Mouse (Mus musculus) spleen, postnatal 0 days (tissue): ENCODE measurements around the gene Vsir. TPM values are rescaled to one million over a fixed set of nuclear protein-coding genes. Genes with fewer than 3 reads are reported as not detected.

Source experiments
- polyA plus RNA-seq: library from polyadenylated mRNA; unstranded; fragments of >200 nt; fragmentation: Nextera tagmentation; extraction: Ambion mirVana; gene quantifications from 2 replicates; pipeline ENCODE4 v1.2.1, GENCODE M21; 2015

The Vsir gene
- polyA plus RNA-seq: 23.6 and 27.3 TPM in 2 replicates

GRCm38 (mm10) chr10:60346701-60347405, at the start of gene Vsir:
Gene Vsir, plus strand, starts transcription at chr10:60346851.

DNA sequence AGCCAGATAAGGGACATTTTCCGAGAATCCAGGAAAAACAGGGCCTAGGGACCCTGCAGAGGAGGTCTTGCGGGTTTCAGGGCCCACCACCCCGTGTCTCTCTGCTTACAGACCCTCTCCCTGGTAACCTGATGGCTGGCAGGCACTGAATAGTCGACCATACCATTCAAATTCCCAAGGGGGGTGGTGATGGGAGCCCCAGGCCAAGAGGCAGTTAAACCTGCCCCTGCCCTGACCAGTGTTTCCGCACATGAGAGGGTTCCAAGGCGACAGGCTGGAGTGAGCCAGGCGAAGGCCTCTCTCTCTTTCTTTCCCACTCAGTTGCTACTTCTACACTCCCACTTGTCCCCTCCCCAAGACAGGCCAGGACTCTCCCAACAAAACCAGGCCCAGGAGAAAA, 52.8 kb downstream of the Vsir start, which contains the start of gene Gm17455:
TSS of gene Gm17455 (plus strand) at position 278 of the 400 bp plus-strand sequence.

Other genes with a start within 250 kb of the Vsir start
- 2.8 and 4.1 TPM in 2 replicates for gene Spock2, start 240.6 kb upstream of the Vsir start, polyA plus RNA-seq
- gene Chst3, start 127.6 kb upstream of the Vsir start, polyA plus RNA-seq: 1.3 and 1.7 TPM in 2 replicates
- gene Psap, start 69.2 kb upstream of the Vsir start, polyA plus RNA-seq: 90.0 and 115 TPM in 2 replicates
- 0.35 and 0.38 TPM in 2 replicates for gene Gm17455, start 52.9 kb downstream of the Vsir start, polyA plus RNA-seq